Mouse (Mus musculus) stomach, postnatal 0 days (tissue): ENCODE data around the gene Stk16. TPM values are rescaled to one million over a fixed set of nuclear protein-coding genes. Genes with fewer than 3 reads are reported as not detected.

Experiments
- ATAC-seq: fragments of 200-750 bp; cut with Nextera tagmentation; 2 replicates; pipeline ENCODE4 v1.8.0; 2017; ENCODE audit not compliant: low FRiP score, low TSS enrichment
- DNase-seq: peaks from one replicate; pipeline ENCODE4 v3.0.0-alpha.2; 2016; ENCODE audit warnings: low spot score
- H3K27ac ChIP-seq: fragments of 300-500 bp; sonication (generic); replicated peaks from 2 replicates; pipeline ENCODE4 v1.5.1; 2014; ENCODE audit warnings: mild to moderate bottlenecking, control low read depth
- H3K27me3 ChIP-seq: fragments of 300-500 bp; sonication (generic); 2 replicates; pipeline ENCODE4 v1.6.1; 2014; ENCODE audit warnings: low read length; ENCODE audit not compliant: control insufficient read depth, insufficient read depth
- H3K36me3 ChIP-seq: fragments of 300-500 bp; sonication (generic); 2 replicates; pipeline ENCODE4 v1.6.1; 2014; ENCODE audit warnings: low read length, mixed read lengths; ENCODE audit not compliant: control insufficient read depth, insufficient read depth
- H3K4me1 ChIP-seq: fragments of 300-500 bp; sonication (generic); replicated peaks from 2 replicates; pipeline ENCODE4 v1.6.1; 2014; ENCODE audit warnings: antibody characterized with exemption; ENCODE audit not compliant: control insufficient read depth, insufficient read depth
- H3K4me2 ChIP-seq: fragments of 300-500 bp; sonication (generic); replicated peaks from 2 replicates; pipeline ENCODE4 v1.6.1; 2014; ENCODE audit warnings: low read depth, mild to moderate bottlenecking, control low read depth, moderate library complexity
- H3K4me3 ChIP-seq: fragments of 300-500 bp; sonication (generic); 2 replicates; pipeline ENCODE4 v1.5.1; 2014; ENCODE audit warnings: low read depth, low read length, control low read depth
- H3K9ac ChIP-seq: fragments of 300-500 bp; sonication (generic); 2 replicates; pipeline ENCODE4 v1.6.1; 2014; ENCODE audit warnings: mild to moderate bottlenecking, low read length, control low read depth, mixed read lengths
- H3K9me3 ChIP-seq: fragments of 300-500 bp; sonication (generic); 2 replicates; pipeline ENCODE4 v1.6.1; 2016; ENCODE audit warnings: low read length; ENCODE audit not compliant: control insufficient read depth
- CTCF ChIP-seq: IDR thresholded peaks from 2 replicates; pipeline ENCODE4 v1.5.1; 2016; ENCODE audit warnings: antibody characterized with exemption, low read depth, mild to moderate bottlenecking, moderate library complexity
- EP300 ChIP-seq: optimal IDR thresholded peaks from 2 replicates; pipeline ENCODE3; 2016; ENCODE audit warnings: antibody characterized with exemption
- WGBS: fragments of 180-500 bp; shearing (Covaris S2); extraction: QIAGEN DNeasy Blood & Tissue Kit; methylation state at CpG from one replicate; pipeline ENCODE4 v1.1.7; 2014; 5-methylcytosine and 5-hydroxymethylcytosine counted together
- polyA plus RNA-seq: library from polyadenylated mRNA; unstranded; fragments of >200 nt; fragmentation: Nextera tagmentation; extraction: Ambion mirVana; gene quantifications from 2 replicates; pipeline ENCODE4 v1.2.1, GENCODE M21; 2015

Gene Stk16
- polyA plus RNA-seq, 1 experiment from 2014 or later, result 57.9 TPM

- Histone ChIP-seq H3K4me3 (peak within 1 kb of the TSS; percentile 62), H3K27ac (peak within 1 kb of the TSS; percentile 81), H3K9ac (peak within 1 kb of the TSS; percentile 69), H3K36me3 (peaks cover 14% of the 10 kb centered on the region; the same call in 1 of the 2 replicates), H3K27me3 (no peaks in the 10 kb centered on the region), H3K4me2 (peak within 1 kb of the TSS; percentile 92), H3K9me3 (no peaks in the 10 kb centered on the region), H3K4me1 (peaks cover 7% of the 10 kb centered on the region; the same call in 1 of the 2 replicates)
- TF ChIP-seq CTCF (no peak), EP300 (no peak)
- peak; percentile 92 for DNase-seq
- WGBS, result under 1% methylated on average over 31 of the region's 31 CpGs
- peak; percentile 89 for ATAC-seq
Measured at GRCm38 (mm10) chr1:75180105-75180590, 30.5 kb upstream of the Stk16 start, which contains the start of gene Abcb6. Gene Abcb6, minus strand, starts transcription at chr1:75180392.

DNA sequence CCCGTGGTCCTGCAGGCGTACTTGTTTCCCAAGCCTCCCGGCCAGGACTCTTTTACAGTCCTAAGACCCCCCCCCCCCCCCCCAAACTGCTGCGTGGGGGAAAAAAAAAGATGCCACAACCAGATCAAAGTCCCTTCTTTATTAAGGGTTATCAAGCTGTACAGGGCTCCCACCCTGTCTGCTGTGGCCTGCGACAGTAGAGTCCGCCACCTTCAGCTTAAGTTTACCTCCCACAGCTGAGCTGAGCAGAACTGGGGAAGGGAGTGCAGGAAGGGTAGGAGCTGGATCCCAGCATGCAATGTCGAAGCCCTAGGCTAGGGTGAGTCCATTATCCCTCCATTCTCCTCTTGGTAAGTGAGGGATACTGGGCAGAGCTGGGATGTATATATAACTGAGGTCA lies 29.9 kb upstream of the Stk16 start:
- no peaks in the 10 kb centered on the region for H3K27me3 ChIP-seq
- ATAC-seq (no peak), DNase-seq (no peak)
- H3K9me3 ChIP-seq, result no peaks in the 10 kb centered on the region
- H3K27ac ChIP-seq, result peak overlapping the region; percentile 30; the same call in 1 of the 2 replicates
- H3K4me3 ChIP-seq, result peak overlapping the region; percentile 62
- H3K4me2 ChIP-seq, result peak overlapping the region; percentile 92
- 32% methylated on average over 7 of the region's 7 CpGs for WGBS
- H3K36me3 ChIP-seq, result peaks cover 20% of the 10 kb centered on the region
- no peak for TF ChIP-seq EP300
- no peak for TF ChIP-seq CTCF
- H3K9ac ChIP-seq, result no peak overlapping the region; the same call in 1 of the 2 replicates
- H3K4me1 ChIP-seq, result peaks cover 7% of the 10 kb centered on the region; the same call in 1 of the 2 replicates

GRCm38 (mm10) chr1:75181377-75181870 lies 29.2 kb upstream of the Stk16 start:
- no peaks in the 10 kb centered on the region for H3K27me3 ChIP-seq
- H3K4me2 ChIP-seq, result no peak overlapping the region
- no peak overlapping the region for H3K4me3 ChIP-seq
- DNase-seq (no peak), ATAC-seq (no peak)
- no peak for TF ChIP-seq CTCF
- TF ChIP-seq EP300, result no peak
- 84% methylated on average over 4 of the region's 4 CpGs for WGBS
- H3K9ac ChIP-seq, result no peak overlapping the region
- peaks cover 7% of the 10 kb centered on the region; the same call in 1 of the 2 replicates for H3K4me1 ChIP-seq
- no peaks in the 10 kb centered on the region for H3K9me3 ChIP-seq
- no peak overlapping the region for H3K27ac ChIP-seq
- H3K36me3 ChIP-seq, result peaks cover 24% of the 10 kb centered on the region

GRCm38 (mm10) chr1:75182160-75182559 lies 28.5 kb upstream of the Stk16 start:
- Histone ChIP-seq H3K9ac (no peak overlapping the region), H3K4me3 (no peak overlapping the region), H3K9me3 (no peaks in the 10 kb centered on the region), H3K4me2 (no peak overlapping the region), H3K36me3 (peaks cover 21% of the 10 kb centered on the region), H3K27ac (no peak overlapping the region), H3K27me3 (no peaks in the 10 kb centered on the region), H3K4me1 (peaks cover 7% of the 10 kb centered on the region; the same call in 1 of the 2 replicates)
- TF ChIP-seq EP300 (no peak), CTCF (peak; percentile 47)
- DNase-seq (no peak), ATAC-seq (no peak)
- 72% methylated on average over 4 of the region's 4 CpGs for WGBS

GRCm38 (mm10) chr1:75185495-75185894 lies 25.1 kb upstream of the Stk16 start:
- TF ChIP-seq EP300 (no peak), CTCF (no peak)
- peaks cover 28% of the 10 kb centered on the region for H3K36me3 ChIP-seq
- DNase-seq, result no peak
- H3K9me3 ChIP-seq, result no peaks in the 10 kb centered on the region
- H3K9ac ChIP-seq, result no peak overlapping the region
- H3K4me1 ChIP-seq, result 0 out of 2 replicates have a peak, but pooled peaks cover 2% of the 10 kb centered on the region
- H3K27me3 ChIP-seq, result no peaks in the 10 kb centered on the region
- no peak overlapping the region for H3K27ac ChIP-seq
- ATAC-seq, result no peak
- 91% methylated on average over 11 of the region's 11 CpGs for WGBS
- no peak overlapping the region for H3K4me2 ChIP-seq
- no peak overlapping the region for H3K4me3 ChIP-seq

DNA sequence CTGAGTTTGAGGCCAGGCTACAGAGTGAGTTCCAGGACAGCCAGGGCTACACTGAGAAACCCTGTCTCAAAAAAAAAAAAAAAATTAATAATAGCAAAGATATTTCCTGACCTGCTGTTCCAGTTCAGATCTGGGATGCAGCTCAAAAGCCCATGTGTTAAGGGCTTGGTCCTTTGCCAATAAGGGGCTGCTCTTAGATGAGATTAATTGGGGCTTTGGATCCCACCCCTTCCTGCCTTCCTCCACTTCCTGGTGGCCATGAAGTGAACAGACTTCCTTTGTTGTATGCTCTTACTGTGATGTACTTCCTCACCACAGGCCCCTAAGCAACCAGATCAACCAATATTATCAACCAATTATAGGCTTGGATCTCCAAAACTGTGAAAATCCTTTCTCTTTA lies 23.5 kb upstream of the Stk16 start:
- TF ChIP-seq EP300, result no peak
- TF ChIP-seq CTCF, result no peak
- H3K36me3 ChIP-seq, result peaks cover 28% of the 10 kb centered on the region
- H3K27ac ChIP-seq, result no peak overlapping the region
- H3K4me2 ChIP-seq, result no peak overlapping the region
- ATAC-seq (no peak), DNase-seq (no peak)
- H3K9ac ChIP-seq, result no peak overlapping the region
- H3K27me3 ChIP-seq, result no peaks in the 10 kb centered on the region
- H3K9me3 ChIP-seq, result no peaks in the 10 kb centered on the region
- no peak overlapping the region for H3K4me3 ChIP-seq
- peaks cover 2% of the 10 kb centered on the region; the same call in 1 of the 2 replicates for H3K4me1 ChIP-seq
